Comparison of ENCODE assay signal across 24 mouse cellular contexts in the genomic region with DNA sequence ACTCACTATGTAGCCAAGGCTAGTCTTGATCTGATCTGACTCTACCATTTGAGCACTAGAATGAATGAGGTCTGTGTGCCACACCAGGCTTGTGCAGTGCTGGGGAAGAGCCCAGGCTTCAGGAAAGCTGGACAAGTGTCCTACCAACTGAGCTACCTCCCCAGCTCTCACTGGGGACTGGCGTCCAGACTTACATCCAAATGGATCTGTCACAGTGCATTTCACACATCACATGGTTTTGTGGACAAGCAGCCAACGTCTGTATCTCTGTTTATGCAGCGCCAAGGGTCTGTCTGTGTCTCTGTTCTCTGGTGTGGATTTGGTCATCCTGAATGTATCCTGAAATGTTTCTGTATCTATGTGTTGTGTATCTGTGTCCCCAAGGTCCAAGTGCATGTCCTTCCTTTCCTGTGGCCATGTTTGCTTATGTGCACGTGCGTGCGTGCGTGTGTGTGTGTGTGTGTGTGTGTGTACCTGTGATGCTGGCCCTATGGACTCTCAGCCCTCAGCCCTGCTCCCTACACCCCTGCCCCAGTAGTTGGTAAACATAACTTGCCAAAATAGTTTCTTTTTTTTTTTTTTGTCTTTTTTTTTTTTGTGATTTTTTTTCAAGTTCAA. TPM values are rescaled to one million over a fixed set of nuclear protein-coding genes. Genes with fewer than 3 reads are reported as not detected.
A peak's percentile ranks its signal among the peaks of the same experiment; 100 is the strongest.
DNase-seq lines count a peak whose midpoint lies in the region; ATAC-seq and TF ChIP-seq lines count a peak whose summit lies in the region.
"Had no signal": no experiment of that assay in that cellular context is flagged by ENCODE, and none has a peak within 500 bp of the region (broad histone marks: within the 10 kb centered on the region; RNA-seq: fewer than 3 reads in every experiment).

No protein-coding gene starts in this region.

- no peak overlapping the region for H3K9ac ChIP-seq in hindbrain, postnatal 0 days (replicated peaks; ENCODE audit: low read length)
- no peak overlapping the region for H3K9ac ChIP-seq in liver, embryonic 15.5 days
- H3K9ac ChIP-seq: heart, embryonic 15.5 days had no signal

- peaks cover 31% of the 10 kb centered on the region for H3K36me3 ChIP-seq in hindbrain, postnatal 0 days (ENCODE audit: insufficient read depth, low read length)
- H3K36me3 ChIP-seq in hindbrain, embryonic 10.5 days, result peaks cover 75% of the 10 kb centered on the region
- peaks cover 25% of the 10 kb centered on the region for H3K36me3 ChIP-seq in liver, embryonic 15.5 days (replicated peaks)

- ATAC-seq in hindbrain, postnatal 0 days, result peak; percentile 13; the same call in 1 of the 2 replicates
- ATAC-seq in liver, embryonic 15.5 days (ENCODE audit: insufficient read depth), result peak; percentile 69
- ATAC-seq: forebrain, embryonic 14.5 days; lung, postnatal 0 days had no signal

- TF ChIP-seq CTCF in hindbrain, postnatal 0 days (IDR thresholded peaks at IDR 0.05; ENCODE audit: low read depth), result no peak
- no peak for TF ChIP-seq CTCF in cerebellum, adult 2 months (IDR thresholded peaks at IDR 0.05; ENCODE audit: borderline replicate concordance, insufficient read depth, low read depth, low read length)
- no peak for TF ChIP-seq CTCF in layer of hippocampus, adult 2 months (conservative IDR thresholded peaks at IDR 0.05)

- H3K4me1 ChIP-seq in hindbrain, postnatal 0 days (ENCODE audit: insufficient read depth, low read length), result no peaks in the 10 kb centered on the region
- peaks cover 25% of the 10 kb centered on the region for H3K4me1 ChIP-seq in hindbrain, embryonic 10.5 days (replicated peaks)
- H3K4me1 ChIP-seq in cerebellum, adult 2 months (ENCODE audit: control insufficient read depth, insufficient read depth, low read length), result peaks cover 19% of the 10 kb centered on the region
- peaks cover 4% of the 10 kb centered on the region for H3K4me1 ChIP-seq in liver, embryonic 15.5 days (replicated peaks)
- H3K4me1 ChIP-seq: heart, embryonic 15.5 days had no signal

- DNase-seq in hindbrain, postnatal 0 days (ENCODE audit: low spot score), result peak; percentile 50
- no peak for DNase-seq in hindbrain, embryonic 10.5 days (ENCODE audit: low spot score)
- peak; percentile 63 to 81 for DNase-seq in cerebellum, adult 2 months
- DNase-seq in cerebellum, postnatal 10 days, result peak; percentile 81 to 88
- no peak for DNase-seq in kidney, adult 11 months
- DNase-seq in layer of hippocampus, adult 2 months (ENCODE audit: low spot score in 2 of 2), result no peak
- DNase-seq: adrenal gland, adult 8-10 months; gastrocnemius, postnatal 25 days; heart, postnatal 4 days; kidney, adult 9 months; kidney, postnatal 4 days; midbrain, embryonic 14.5 days; thymus, postnatal 14 days had no signal

- H3K27me3 ChIP-seq in hindbrain, postnatal 0 days (ENCODE audit: insufficient read depth, low read length), result no peaks in the 10 kb centered on the region
- no peaks in the 10 kb centered on the region for H3K27me3 ChIP-seq in hindbrain, embryonic 10.5 days (ENCODE audit: insufficient read depth, poor library complexity, severe bottlenecking)
- no peaks in the 10 kb centered on the region for H3K27me3 ChIP-seq in cerebellum, adult 2 months (ENCODE audit: control insufficient read depth, insufficient read depth, low read length)
- H3K27me3 ChIP-seq in liver, embryonic 15.5 days, result no peaks in the 10 kb centered on the region
- H3K27me3 ChIP-seq: heart, embryonic 15.5 days had no signal

- no peak for TF ChIP-seq POLR2A in cerebellum, adult 2 months (IDR thresholded peaks at IDR 0.05; ENCODE audit: borderline replicate concordance, insufficient read depth, low read length)

- no peaks in the 10 kb centered on the region for H3K9me3 ChIP-seq in hindbrain, postnatal 0 days (ENCODE audit: low read length)
- no peaks in the 10 kb centered on the region for H3K9me3 ChIP-seq in hindbrain, embryonic 10.5 days
- no peaks in the 10 kb centered on the region for H3K9me3 ChIP-seq in liver, embryonic 15.5 days (replicated peaks)
- H3K9me3 ChIP-seq: heart, embryonic 15.5 days had no signal

- H3K4me3 ChIP-seq in hindbrain, postnatal 0 days (ENCODE audit: low read length), result no peak overlapping the region
- no peak overlapping the region for H3K4me3 ChIP-seq in hindbrain, embryonic 10.5 days
- H3K4me3 ChIP-seq in cerebellum, adult 2 months (replicated peaks; ENCODE audit: insufficient read depth, low read depth, low read length), result no peak overlapping the region
- no peak overlapping the region for H3K4me3 ChIP-seq in liver, embryonic 15.5 days (replicated peaks)
- H3K4me3 ChIP-seq in layer of hippocampus, adult 2 months, result no peak overlapping the region
- H3K4me3 ChIP-seq: heart, embryonic 15.5 days; myocyte had no signal

- H3K4me2 ChIP-seq in hindbrain, postnatal 0 days (ENCODE audit: low read depth, low read length), result no peak overlapping the region
- no peak overlapping the region for H3K4me2 ChIP-seq in liver, embryonic 15.5 days
- H3K4me2 ChIP-seq: heart, embryonic 15.5 days had no signal

- WGBS in hindbrain, postnatal 0 days, result 59% methylated on average over 7 of the region's 7 CpGs
- WGBS in hindbrain, embryonic 10.5 days, result 81% methylated on average over 7 of the region's 7 CpGs
- WGBS in cerebellum, adult 2 months, result 23% methylated on average over 7 of the region's 7 CpGs
- whole genome bisulfite sequencing in liver, embryonic 15.5 days (ENCODE audit: insufficient replicate concordance), result 62% methylated on average over 7 of the region's 7 CpGs

- H3K27ac ChIP-seq in hindbrain, postnatal 0 days, result no peak overlapping the region
- H3K27ac ChIP-seq in hindbrain, embryonic 10.5 days, result no peak overlapping the region
- peak overlapping the region; percentile 54 for H3K27ac ChIP-seq in cerebellum, adult 2 months (ENCODE audit: insufficient read depth, low read length)
- no peak overlapping the region for H3K27ac ChIP-seq in liver, embryonic 15.5 days (replicated peaks)
- H3K27ac ChIP-seq in layer of hippocampus, adult 2 months, result no peak overlapping the region
- H3K27ac ChIP-seq: heart, embryonic 15.5 days had no signal

RNA-seq across cellular contexts. Expression of a gene that starts 14.7 kb away (rescaled TPM):
- total RNA-seq in hindbrain, postnatal 0 days (2014; rRNA removed), result 84.9 and 89.7 TPM in 2 replicates
- polyA plus RNA-seq in hindbrain, postnatal 0 days (2015; fragmentation: Nextera tagmentation; extraction: Ambion mirVana), result 67.5 and 69.7 TPM in 2 replicates
- polyA plus RNA-seq in hindbrain, embryonic 10.5 days (2016; fragmentation: Nextera tagmentation; extraction: Ambion mirVana), result 115 and 120 TPM in 2 replicates
- polyA plus RNA-seq in cerebellum, adult 2 months (2012; rRNA removed), result 91.3 and 95.3 TPM in 2 replicates
- 50.6 and 57.5 TPM in 2 replicates for polyA plus RNA-seq in liver, embryonic 15.5 days (2015; fragmentation: Nextera tagmentation; extraction: Ambion mirVana)
- 100 to 1,000 TPM; 106 to 111 TPM for total RNA-seq in layer of hippocampus, adult 2 months (2021)

RNA-seq across cellular contexts. Expression of a gene that starts 14.9 kb away (rescaled TPM):
- total RNA-seq in hindbrain, postnatal 0 days (2014; rRNA removed), result 3.3 and 6.0 TPM in 2 replicates
- 4.2 and 4.6 TPM in 2 replicates for polyA plus RNA-seq in hindbrain, postnatal 0 days (2015; fragmentation: Nextera tagmentation; extraction: Ambion mirVana)
- 5.1 and 6.7 TPM in 2 replicates for polyA plus RNA-seq in hindbrain, embryonic 10.5 days (2016; fragmentation: Nextera tagmentation; extraction: Ambion mirVana)
- 2.4 and 2.7 TPM in 2 replicates for polyA plus RNA-seq in cerebellum, adult 2 months (2012; rRNA removed)
- not detected in 2 replicates for polyA plus RNA-seq in liver, embryonic 15.5 days (2015; fragmentation: Nextera tagmentation; extraction: Ambion mirVana)
- total RNA-seq in layer of hippocampus, adult 2 months (2021), result 1 to 10 TPM; 8.5 to 9.2 TPM
- total RNA-seq: gastrocnemius, postnatal 25 days; heart, adult 8-10 months; heart, postnatal 4 days; megakaryocyte progenitor cell, adult 5-6 weeks had no signal
- polyA plus RNA-seq: small intestine, adult 2 months had no signal

RNA-seq across cellular contexts. Expression of a gene that starts 28.1 kb away (rescaled TPM):
- 4.2 and 5.1 TPM in 2 replicates for total RNA-seq in hindbrain, postnatal 0 days (2014; rRNA removed)
- polyA plus RNA-seq in hindbrain, postnatal 0 days (2015; fragmentation: Nextera tagmentation; extraction: Ambion mirVana), result 2.5 and 3.5 TPM in 2 replicates
- polyA plus RNA-seq in hindbrain, embryonic 10.5 days (2016; fragmentation: Nextera tagmentation; extraction: Ambion mirVana), result 3.7 and 5.7 TPM in 2 replicates
- 67.6 and 83.3 TPM in 2 replicates for polyA plus RNA-seq in cerebellum, adult 2 months (2012; rRNA removed)
- polyA plus RNA-seq in liver, embryonic 15.5 days (2015; fragmentation: Nextera tagmentation; extraction: Ambion mirVana), result 0.10 and 0.13 TPM in 2 replicates
- 1 to 10 TPM; 2.9 to 3.8 TPM for total RNA-seq in layer of hippocampus, adult 2 months (2021)
- total RNA-seq: megakaryocyte progenitor cell, adult 5-6 weeks had no signal

RNA-seq across cellular contexts. Expression of a gene that starts 34.5 kb away (rescaled TPM):
- total RNA-seq in hindbrain, postnatal 0 days (2014; rRNA removed), result 192 and 204 TPM in 2 replicates
- polyA plus RNA-seq in hindbrain, postnatal 0 days (2015; fragmentation: Nextera tagmentation; extraction: Ambion mirVana), result 69.9 and 71.7 TPM in 2 replicates
- polyA plus RNA-seq in hindbrain, embryonic 10.5 days (2016; fragmentation: Nextera tagmentation; extraction: Ambion mirVana), result 22.7 and 57.1 TPM in 2 replicates
- 165 and 169 TPM in 2 replicates for polyA plus RNA-seq in cerebellum, adult 2 months (2012; rRNA removed)
- 0.02 and 0.05 TPM in 2 replicates for polyA plus RNA-seq in liver, embryonic 15.5 days (2015; fragmentation: Nextera tagmentation; extraction: Ambion mirVana)
- total RNA-seq in layer of hippocampus, adult 2 months (2021), result 100 to 1,000 TPM; 156 to 160 TPM
- total RNA-seq: megakaryocyte progenitor cell, adult 5-6 weeks had no signal

RNA-seq across cellular contexts. Expression of a gene that starts 53.7 kb away (rescaled TPM):
- not detected in 2 replicates for total RNA-seq in hindbrain, postnatal 0 days (2014; rRNA removed)
- polyA plus RNA-seq in hindbrain, postnatal 0 days (2015; fragmentation: Nextera tagmentation; extraction: Ambion mirVana), result not detected in 2 replicates
- polyA plus RNA-seq in hindbrain, embryonic 10.5 days (2016; fragmentation: Nextera tagmentation; extraction: Ambion mirVana), result not detected in 2 replicates
- polyA plus RNA-seq in cerebellum, adult 2 months (2012; rRNA removed), result not detected in 2 replicates
- polyA plus RNA-seq in liver, embryonic 15.5 days (2015; fragmentation: Nextera tagmentation; extraction: Ambion mirVana), result not detected in 2 replicates
- total RNA-seq in layer of hippocampus, adult 2 months (2021), result 1 to 10 TPM; 2.2 to 6.3 TPM
- total RNA-seq: gastrocnemius, postnatal 25 days; megakaryocyte progenitor cell, adult 5-6 weeks had no signal
- polyA plus RNA-seq: forebrain, embryonic 14.5 days; heart, embryonic 15.5 days; intestine, embryonic 14.5 days; limb, embryonic 14.5 days; lung, postnatal 0 days; midbrain, embryonic 14.5 days; myocyte; neural tube, embryonic 14.5 days; small intestine, adult 2 months had no signal

Comparison
In these comparisons a context has a peak if more than half of its experiments do, and no peak if none do; other contexts are left out.
1. DNase-seq: peak in hindbrain, postnatal 0 days (single experiment), cerebellum, adult 2 months (2 of 2) and cerebellum, postnatal 10 days (2 of 2); none in hindbrain, embryonic 10.5 days (single experiment), kidney, adult 11 months (single experiment) and layer of hippocampus, adult 2 months (0 of 2).
2. RNA of a gene that starts 28.1 kb away (polyA plus RNA-seq): 67.6 to 83.3 TPM in cerebellum, adult 2 months; 3.7 to 5.7 TPM in hindbrain, embryonic 10.5 days, 2.5 to 3.5 TPM in hindbrain, postnatal 0 days and 0.10 to 0.13 TPM in liver, embryonic 15.5 days; every median in the first group is over 10 times any median in the second.